Mouse (Mus musculus): ENCODE measurements around the gene Dera.

The Dera gene

GRCm38 (mm10) chr6:137804606-137805005, 50.3 kb downstream of the Dera start:
- peak in 1 of 2 experiments; percentile 33 for DNase-seq (ENCODE audit: inconsistent age in 2 of 2, low spot score in 1 of 2)

- DNase-seq (ENCODE audit: inconsistent age in 2 of 2, low spot score in 1 of 2) = no peak
Measured at GRCm38 (mm10) chr6:137806342-137806741, 52.0 kb downstream of the Dera start.

GRCm38 (mm10) chr6:137806806-137807205, 52.5 kb downstream of the Dera start:
- no peak for DNase-seq (ENCODE audit: inconsistent age in 2 of 2, low spot score in 1 of 2)

- DNase-seq (ENCODE audit: inconsistent age in 2 of 2, low spot score in 1 of 2) = peak in 1 of 2 experiments; percentile 56
Measured at GRCm38 (mm10) chr6:137807296-137807695, 53.0 kb downstream of the Dera start.

- DNase-seq (ENCODE audit: inconsistent age in 2 of 2, low spot score in 1 of 2) = no peak
Measured at GRCm38 (mm10) chr6:137808706-137809105, 54.4 kb downstream of the Dera start.

GRCm38 (mm10) chr6:137810136-137810535, 55.8 kb downstream of the Dera start:
- DNase-seq (ENCODE audit: inconsistent age in 2 of 2, low spot score in 1 of 2) = peak; percentile 73 to 91

- DNase-seq (ENCODE audit: inconsistent age in 2 of 2, low spot score in 1 of 2) = peak; percentile 85 to 91
Measured at GRCm38 (mm10) chr6:137814006-137814405, 59.7 kb downstream of the Dera start.

GRCm38 (mm10) chr6:137816508-137816907, 62.2 kb downstream of the Dera start:
- no peak for DNase-seq (ENCODE audit: inconsistent age in 2 of 2, low spot score in 1 of 2)

- DNase-seq (ENCODE audit: inconsistent age in 2 of 2, low spot score in 1 of 2) = no peak
Measured at GRCm38 (mm10) chr6:137822550-137822949, 68.2 kb downstream of the Dera start.

GRCm38 (mm10) chr6:137824046-137825021, 70.0 kb downstream of the Dera start:
- DNase-seq (ENCODE audit: inconsistent age in 2 of 2, low spot score in 1 of 2) = no peak

GRCm38 (mm10) chr6:137825022-137825613, 70.8 kb downstream of the Dera start:
- no peak for DNase-seq (ENCODE audit: inconsistent age in 2 of 2, low spot score in 1 of 2)

GRCm38 (mm10) chr6:137829056-137829776, 74.9 kb downstream of the Dera start:
- DNase-seq (ENCODE audit: inconsistent age in 2 of 2, low spot score in 1 of 2) = no peak

GRCm38 (mm10) chr6:137836799-137837198, 82.5 kb downstream of the Dera start:
- no peak for DNase-seq (ENCODE audit: inconsistent age in 2 of 2, low spot score in 1 of 2)

- peak in 1 of 2 experiments; percentile 66 for DNase-seq (ENCODE audit: inconsistent age in 2 of 2, low spot score in 1 of 2)
Measured at GRCm38 (mm10) chr6:137843337-137843736, 89.0 kb downstream of the Dera start.

- no peak for DNase-seq (ENCODE audit: inconsistent age in 2 of 2, low spot score in 1 of 2)
Measured at GRCm38 (mm10) chr6:137857198-137858194, 103.2 kb downstream of the Dera start.

- DNase-seq (ENCODE audit: inconsistent age in 2 of 2, low spot score in 1 of 2) = no peak
Measured at GRCm38 (mm10) chr6:137869903-137870580, 115.7 kb downstream of the Dera start.

GRCm38 (mm10) chr6:137870667-137871066, 116.3 kb downstream of the Dera start:
- no peak for DNase-seq (ENCODE audit: inconsistent age in 2 of 2, low spot score in 1 of 2)

GRCm38 (mm10) chr6:137872055-137872735, 117.8 kb downstream of the Dera start:
- DNase-seq (ENCODE audit: inconsistent age in 2 of 2, low spot score in 1 of 2) = peak; percentile 74 to 92

Measured in adrenal gland, adult (tissue).